Mouse (Mus musculus) brain, adult 2 months (tissue): ENCODE measurements at regions not wholly inside any gene's neighbourhood (a gene's known extent, or its start where the extent isn't known, plus 50 kb on each side); places are given as distances from the start of the nearest gene placed in this dataset.
A peak's percentile ranks its signal among the peaks of the same experiment; 100 is the strongest.

ENCODE experiments used
- DNase-seq: peaks from one replicate; pipeline ENCODE4 v3.0.0; 2011; ENCODE audit warnings: low read depth, low spot score

GRCm38 (mm10) chr16:56986514-56986913, 58.7 kb upstream of the Lnp1 start:
- DNase-seq, result peak; percentile 0
